Mouse (Mus musculus) limb, embryonic 11.5 days (tissue): Measurements from ENCODE around the gene Gm21969. TPM values are rescaled to one million over a fixed set of nuclear protein-coding genes. Genes with fewer than 3 reads are reported as not detected.

ENCODE experiments used
- ATAC-seq: fragments of 200-750 bp; cut with Nextera tagmentation; 2 replicates; pipeline ENCODE4 v1.8.0; 2017; ENCODE audit warnings: low read depth; ENCODE audit not compliant: insufficient number of reproducible peaks, low FRiP score, low TSS enrichment
- DNase-seq: peaks from one replicate; pipeline ENCODE4 v3.0.0-alpha.2; 2015; ENCODE audit warnings: low spot score
- H3K27ac ChIP-seq: fragments of 300-500 bp; sonication (generic); replicated peaks from 2 replicates; pipeline ENCODE4 v1.5.1; 2014; ENCODE audit warnings: low read depth, mild to moderate bottlenecking, low read length
- H3K27me3 ChIP-seq: fragments of 300-500 bp; sonication (generic); 2 replicates; pipeline ENCODE4 v1.6.1; 2014; ENCODE audit warnings: mild to moderate bottlenecking, low read length, mixed read lengths; ENCODE audit not compliant: control insufficient read depth, insufficient read depth
- H3K36me3 ChIP-seq: fragments of 300-500 bp; sonication (generic); 2 replicates; pipeline ENCODE4 v1.6.1; 2014; ENCODE audit warnings: mild to moderate bottlenecking, low read length, moderate library complexity, mixed read lengths; ENCODE audit not compliant: control insufficient read depth, insufficient read depth
- H3K4me1 ChIP-seq: fragments of 300-500 bp; sonication (generic); 2 replicates; pipeline ENCODE4 v1.6.1; 2014; ENCODE audit warnings: low read length, mixed read lengths; ENCODE audit not compliant: control insufficient read depth, insufficient read depth
- H3K4me2 ChIP-seq: fragments of 300-500 bp; sonication (generic); 2 replicates; pipeline ENCODE4 v1.6.1; 2014; ENCODE audit warnings: low read depth, mild to moderate bottlenecking, moderate library complexity; ENCODE audit not compliant: severe bottlenecking
- H3K4me3 ChIP-seq: fragments of 300-500 bp; sonication (generic); 2 replicates; pipeline ENCODE4 v1.5.1; 2014; ENCODE audit warnings: low read depth, low read length
- H3K9ac ChIP-seq: fragments of 300-500 bp; sonication (generic); 2 replicates; pipeline ENCODE4 v1.6.1; 2014; ENCODE audit warnings: mild to moderate bottlenecking, low read length
- H3K9me3 ChIP-seq: fragments of 300-500 bp; sonication (generic); 2 replicates; pipeline ENCODE4 v1.6.1; 2016; ENCODE audit warnings: low read length; ENCODE audit not compliant: control insufficient read depth
- WGBS: fragments of 180-500 bp; shearing (Covaris S2); extraction: QIAGEN DNeasy Blood & Tissue Kit; methylation state at CpG from one replicate; pipeline ENCODE4 v1.1.7; 2014; 5-methylcytosine and 5-hydroxymethylcytosine counted together
- microRNA-seq: library from miRNA; unstranded; fragments of <30 nt; microRNA quantifications from one replicate; pipeline ENCODE4, GENCODE M21; 2016
- polyA plus RNA-seq: library from polyadenylated mRNA; unstranded; fragments of >200 nt; fragmentation: Nextera tagmentation; extraction: Ambion mirVana; gene quantifications from 2 replicates; pipeline ENCODE4 v1.2.1, GENCODE M21; 2014

Gene Gm21969
- polyA plus RNA-seq, 1 experiment from 2014 or later: not detected

- 2% methylated on average over 9 of the region's 9 CpGs for WGBS
- Histone ChIP-seq H3K36me3 (no peaks in the 10 kb centered on the region), H3K27me3 (no peaks in the 10 kb centered on the region), H3K4me2 (no peak overlapping the region), H3K4me1 (0 out of 2 replicates have a peak, but pooled peaks cover 5% of the 10 kb centered on the region), H3K9ac (no peak overlapping the region), H3K27ac (no peak overlapping the region), H3K9me3 (no peaks in the 10 kb centered on the region), H3K4me3 (no peak overlapping the region)
- DNase-seq: peak; percentile 45
- peak; percentile 63; the same call in 1 of the 2 replicates for ATAC-seq
These were observed 94.8 kb downstream of the Gm21969 start for GRCm38 (mm10) chr4:139697755-139698154.

- H3K9me3 ChIP-seq: no peaks in the 10 kb centered on the region
- ATAC-seq (no peak), DNase-seq (no peak)
- no peaks in the 10 kb centered on the region for H3K27me3 ChIP-seq
- H3K4me1 ChIP-seq: 0 out of 2 replicates have a peak, but pooled peaks cover 5% of the 10 kb centered on the region
- H3K4me3 ChIP-seq: no peak overlapping the region
- 44% methylated on average over 8 of the region's 8 CpGs for WGBS
- H3K4me2 ChIP-seq: no peak overlapping the region
- H3K27ac ChIP-seq: no peak overlapping the region
- H3K9ac ChIP-seq: no peak overlapping the region
- no peaks in the 10 kb centered on the region for H3K36me3 ChIP-seq
These were observed 95.6 kb downstream of the Gm21969 start for GRCm38 (mm10) chr4:139698602-139699001.

GRCm38 (mm10) chr4:139702914-139703313 is 99.9 kb downstream of the Gm21969 start:
- H3K9me3 ChIP-seq: no peaks in the 10 kb centered on the region
- no peaks in the 10 kb centered on the region for H3K27me3 ChIP-seq
- no peak overlapping the region for H3K4me2 ChIP-seq
- 0 out of 2 replicates have a peak, but pooled peaks cover 2% of the 10 kb centered on the region for H3K4me1 ChIP-seq
- H3K4me3 ChIP-seq: no peak overlapping the region
- ATAC-seq: no peak
- WGBS: 53% methylated on average over 4 of the region's 4 CpGs
- H3K36me3 ChIP-seq: no peaks in the 10 kb centered on the region
- no peak overlapping the region for H3K27ac ChIP-seq
- H3K9ac ChIP-seq: no peak overlapping the region
- DNase-seq: no peak

GRCm38 (mm10) chr4:139703468-139703867 is 100.5 kb downstream of the Gm21969 start:
- Histone ChIP-seq H3K27ac (no peak overlapping the region), H3K9ac (no peak overlapping the region)
- WGBS: 79% methylated on average over 11 of the region's 11 CpGs

GRCm38 (mm10) chr4:139705986-139706385 is 103.0 kb downstream of the Gm21969 start:
- ATAC-seq: no peak

More at GRCm38 (mm10) chr4:139703468-139703867, 100.5 kb downstream of the Gm21969 start:
- H3K4me3 ChIP-seq: no peak overlapping the region
- H3K27me3 ChIP-seq: no peaks in the 10 kb centered on the region
- H3K4me1 ChIP-seq: no peaks in the 10 kb centered on the region
- H3K9me3 ChIP-seq: no peaks in the 10 kb centered on the region
- DNase-seq (no peak), ATAC-seq (no peak)
- no peaks in the 10 kb centered on the region for H3K36me3 ChIP-seq
- no peak overlapping the region for H3K4me2 ChIP-seq

GRCm38 (mm10) chr4:139710467-139711334 is 107.7 kb downstream of the Gm21969 start:
- no peak for DNase-seq
- H3K27ac ChIP-seq: no peak overlapping the region
- H3K4me2 ChIP-seq: no peak overlapping the region
- H3K9ac ChIP-seq: no peak overlapping the region
- WGBS: 37% methylated on average over 25 of the region's 25 CpGs
- H3K4me1 ChIP-seq: peaks cover 19% of the 10 kb centered on the region
- no peaks in the 10 kb centered on the region for H3K36me3 ChIP-seq
- no peak overlapping the region for H3K4me3 ChIP-seq
- H3K9me3 ChIP-seq: no peaks in the 10 kb centered on the region
- 0 out of 2 replicates have a peak, but pooled peaks cover 3% of the 10 kb centered on the region for H3K27me3 ChIP-seq
- ATAC-seq: no peak

More at GRCm38 (mm10) chr4:139705986-139706385, 103.0 kb downstream of the Gm21969 start:
- H3K4me1 ChIP-seq: peaks cover 3% of the 10 kb centered on the region; the same call in 1 of the 2 replicates
- no peaks in the 10 kb centered on the region for H3K9me3 ChIP-seq
- no peaks in the 10 kb centered on the region for H3K36me3 ChIP-seq
- 96% methylated on average over 5 of the region's 5 CpGs for WGBS
- DNase-seq: no peak
- no peak overlapping the region for H3K4me3 ChIP-seq
- no peak overlapping the region for H3K4me2 ChIP-seq
- H3K27ac ChIP-seq: no peak overlapping the region
- H3K9ac ChIP-seq: no peak overlapping the region
- H3K27me3 ChIP-seq: no peaks in the 10 kb centered on the region

Small RNA genes within 50 kb of the gene (microRNA-seq; reads per million reads assigned to microRNA genes)
- gene Gm25571: not detected
- not detected for gene Mir7020

Other genes with a start within 250 kb of the Gm21969 start
- 3.7 and 3.9 TPM in 2 replicates for gene Iffo2, start 72.6 kb upstream of the Gm21969 start, polyA plus RNA-seq
- 15.4 and 17.0 TPM in 2 replicates for gene Aldh4a1, start 19.7 kb downstream of the Gm21969 start, polyA plus RNA-seq
- not detected in 2 replicates for gene Tas1r2, start 50.4 kb downstream of the Gm21969 start, polyA plus RNA-seq
- 0.25 and 0.31 TPM in 2 replicates for gene Pax7, start 230.3 kb downstream of the Gm21969 start, polyA plus RNA-seq